Mouse (Mus musculus) midbrain, postnatal 0 days (tissue): ENCODE measurements around the gene Rlf. TPM values are rescaled to one million over a fixed set of nuclear protein-coding genes. Genes with fewer than 3 reads are reported as not detected.

ENCODE experiments used
- ATAC-seq: fragments of 200-750 bp; cut with Nextera tagmentation; 2 replicates; pipeline ENCODE4 v1.8.0; 2017; ENCODE audit warnings: moderate number of reproducible peaks, mild to moderate bottlenecking, moderate TSS enrichment, moderate library complexity; ENCODE audit not compliant: low FRiP score
- DNase-seq: peaks from one replicate; pipeline ENCODE4 v3.0.0-alpha.2; 2015; ENCODE audit warnings: low spot score
- H3K27ac ChIP-seq: fragments of 300-500 bp; sonication (generic); 2 replicates; pipeline ENCODE4 v1.5.1; 2014; ENCODE audit warnings: low read depth, mild to moderate bottlenecking, low read length, mixed read lengths
- H3K27me3 ChIP-seq: fragments of 300-500 bp; sonication (generic); 2 replicates; pipeline ENCODE4 v1.6.1; 2014; ENCODE audit warnings: low read length, control low read depth, mixed read lengths; ENCODE audit not compliant: insufficient read depth
- H3K36me3 ChIP-seq: fragments of 300-500 bp; sonication (generic); 2 replicates; pipeline ENCODE4 v1.6.1; 2014; ENCODE audit warnings: low read length, control low read depth, mixed read lengths; ENCODE audit not compliant: insufficient read depth
- H3K4me1 ChIP-seq: fragments of 300-500 bp; sonication (generic); 2 replicates; pipeline ENCODE4 v1.6.1; 2014; ENCODE audit warnings: mild to moderate bottlenecking, control low read depth, antibody characterized with exemption, low read length, mixed read lengths; ENCODE audit not compliant: insufficient read depth
- H3K4me2 ChIP-seq: fragments of 300-500 bp; sonication (generic); 2 replicates; pipeline ENCODE4 v1.6.1; 2014; ENCODE audit warnings: low read depth, mild to moderate bottlenecking, low read length, mixed read lengths; ENCODE audit not compliant: poor library complexity, severe bottlenecking
- H3K4me3 ChIP-seq: fragments of 300-500 bp; sonication (generic); 2 replicates; pipeline ENCODE4 v1.5.1; 2014; ENCODE audit warnings: low read depth, mild to moderate bottlenecking, low read length, moderate library complexity
- H3K9ac ChIP-seq: fragments of 300-500 bp; sonication (generic); replicated peaks from 2 replicates; pipeline ENCODE4 v1.6.1; 2014; ENCODE audit warnings: mild to moderate bottlenecking, low read length, moderate library complexity, mixed read lengths; ENCODE audit not compliant: poor library complexity, severe bottlenecking
- H3K9me3 ChIP-seq: fragments of 300-500 bp; sonication (generic); 2 replicates; pipeline ENCODE4 v1.6.1; 2016; ENCODE audit warnings: low read length, control low read depth
- CTCF ChIP-seq: IDR thresholded peaks from 2 replicates; pipeline ENCODE4 v1.5.1; 2016; ENCODE audit warnings: antibody characterized with exemption, mild to moderate bottlenecking
- WGBS: fragments of 180-500 bp; shearing (Covaris S2); extraction: QIAGEN DNeasy Blood & Tissue Kit; methylation state at CpG from one replicate; pipeline ENCODE4 v1.1.7; 2014; 5-methylcytosine and 5-hydroxymethylcytosine counted together
- polyA plus RNA-seq: library from polyadenylated mRNA; unstranded; fragments of >200 nt; fragmentation: Nextera tagmentation; extraction: Ambion mirVana; gene quantifications from 2 replicates; pipeline ENCODE4 v1.2.1, GENCODE M21; 2015
- total RNA-seq: library from RNA; depleted of rRNA; stranded (reverse); fragments of >200 nt; gene quantifications from 2 replicates; pipeline ENCODE4 v1.2.3, GENCODE M21; 2014

Rlf gene
- total and polyA plus RNA-seq, 2 experiments from 2014 or later = 19.4 to 32.1 TPM

GRCm38 (mm10) chr4:121213936-121214792 lies 720 bp downstream of the Rlf start:
- peak; percentile 61 for DNase-seq
- Histone ChIP-seq H3K4me2 (peak overlapping the region; percentile 76), H3K27ac (peak overlapping the region; percentile 88), H3K4me3 (peak overlapping the region; percentile 98), H3K36me3 (no peaks in the 10 kb centered on the region), H3K4me1 (peaks cover 9% of the 10 kb centered on the region), H3K27me3 (no peaks in the 10 kb centered on the region), H3K9ac (peak overlapping the region; percentile 92), H3K9me3 (no peaks in the 10 kb centered on the region)
- ATAC-seq = peak; percentile 84
- TF ChIP-seq CTCF = 0 out of 2 replicates have a peak, but pooled peaks have one; percentile 22
- WGBS = 3% methylated on average over 36 of the region's 36 CpGs

- H3K9me3 ChIP-seq = no peaks in the 10 kb centered on the region
- H3K4me3 ChIP-seq = no peak overlapping the region
- ATAC-seq = no peak
- no peak overlapping the region for H3K9ac ChIP-seq
- DNase-seq = no peak
- H3K27ac ChIP-seq = no peak overlapping the region
- no peak overlapping the region for H3K4me2 ChIP-seq
- 90% methylated on average over 4 of the region's 4 CpGs for WGBS
- no peaks in the 10 kb centered on the region for H3K27me3 ChIP-seq
- no peak for TF ChIP-seq CTCF
- H3K36me3 ChIP-seq = no peaks in the 10 kb centered on the region
- H3K4me1 ChIP-seq = peaks cover 9% of the 10 kb centered on the region
Measured at GRCm38 (mm10) chr4:121208911-121209310, 6.0 kb downstream of the Rlf start.

- H3K9me3 ChIP-seq = no peaks in the 10 kb centered on the region
- H3K27ac ChIP-seq = no peak overlapping the region
- no peaks in the 10 kb centered on the region for H3K27me3 ChIP-seq
- ATAC-seq (no peak), DNase-seq (no peak)
- no peak overlapping the region for H3K4me2 ChIP-seq
- H3K9ac ChIP-seq = no peak overlapping the region
- no peaks in the 10 kb centered on the region for H3K4me1 ChIP-seq
- 84% methylated on average over 4 of the region's 4 CpGs for WGBS
- TF ChIP-seq CTCF = no peak
- H3K36me3 ChIP-seq = no peaks in the 10 kb centered on the region
- no peak overlapping the region for H3K4me3 ChIP-seq
Measured at GRCm38 (mm10) chr4:121197856-121198255, 17.0 kb downstream of the Rlf start.

- Histone ChIP-seq H3K36me3 (no peaks in the 10 kb centered on the region), H3K9ac (no peak overlapping the region), H3K27ac (no peak overlapping the region), H3K4me2 (no peak overlapping the region), H3K4me1 (no peaks in the 10 kb centered on the region), H3K4me3 (no peak overlapping the region), H3K9me3 (no peaks in the 10 kb centered on the region), H3K27me3 (no peaks in the 10 kb centered on the region)
- ATAC-seq (no peak), DNase-seq (no peak)
- no peak for TF ChIP-seq CTCF
- 98% methylated on average over 4 of the region's 4 CpGs for WGBS
Measured at GRCm38 (mm10) chr4:121196995-121197394, 17.9 kb downstream of the Rlf start.

- no peak overlapping the region for H3K4me3 ChIP-seq
- ATAC-seq (no peak), DNase-seq (no peak)
- H3K4me1 ChIP-seq = no peaks in the 10 kb centered on the region
- no peak overlapping the region for H3K9ac ChIP-seq
- WGBS = 98% methylated on average over 2 of the region's 2 CpGs
- H3K27me3 ChIP-seq = no peaks in the 10 kb centered on the region
- H3K4me2 ChIP-seq = no peak overlapping the region
- no peaks in the 10 kb centered on the region for H3K9me3 ChIP-seq
- no peak for TF ChIP-seq CTCF
- no peaks in the 10 kb centered on the region for H3K36me3 ChIP-seq
- H3K27ac ChIP-seq = no peak overlapping the region
Measured at GRCm38 (mm10) chr4:121196205-121196604, 18.7 kb downstream of the Rlf start.

- H3K27ac ChIP-seq = no peak overlapping the region
- no peak overlapping the region for H3K9ac ChIP-seq
- H3K4me2 ChIP-seq = no peak overlapping the region
- H3K4me1 ChIP-seq = no peaks in the 10 kb centered on the region
- no peak overlapping the region for H3K4me3 ChIP-seq
- no peak for TF ChIP-seq CTCF
- peaks cover 2% of the 10 kb centered on the region; the same call in 1 of the 2 replicates for H3K36me3 ChIP-seq
- no peaks in the 10 kb centered on the region for H3K9me3 ChIP-seq
- ATAC-seq (no peak), DNase-seq (no peak)
- no peaks in the 10 kb centered on the region for H3K27me3 ChIP-seq
Measured at GRCm38 (mm10) chr4:121194736-121195135, 20.1 kb downstream of the Rlf start.
